Mouse (Mus musculus): ENCODE measurements at regions not wholly inside any gene's neighbourhood (a gene's known extent, or its start where the extent isn't known, plus 50 kb on each side); places are given as distances from the start of the nearest gene placed in this dataset.
A peak's percentile ranks its signal among the peaks of the same experiment; 100 is the strongest.

GRCm38 (mm10) chr14:25377900-25378716, 80.9 kb upstream of the Zmiz1 start:
- peak; percentile 50; the same call in 1 of the 2 replicates for TF ChIP-seq GATA4 (IDR thresholded peaks at IDR 0.05; ENCODE audit: insufficient replicate concordance, low read length)

- no peak for TF ChIP-seq GATA4 (IDR thresholded peaks at IDR 0.05; ENCODE audit: insufficient replicate concordance, low read length)
Measured at GRCm38 (mm10) chr14:25378717-25379224, 80.2 kb upstream of the Zmiz1 start.

- no peak for TF ChIP-seq GATA4 (IDR thresholded peaks at IDR 0.05; ENCODE audit: insufficient replicate concordance, low read length)
Measured at GRCm38 (mm10) chr14:25383169-25383824, 75.7 kb upstream of the Zmiz1 start.

GRCm38 (mm10) chr14:25385644-25386043, 73.3 kb upstream of the Zmiz1 start:
- no peak for TF ChIP-seq GATA4 (IDR thresholded peaks at IDR 0.05; ENCODE audit: insufficient replicate concordance, low read length)

DNA sequence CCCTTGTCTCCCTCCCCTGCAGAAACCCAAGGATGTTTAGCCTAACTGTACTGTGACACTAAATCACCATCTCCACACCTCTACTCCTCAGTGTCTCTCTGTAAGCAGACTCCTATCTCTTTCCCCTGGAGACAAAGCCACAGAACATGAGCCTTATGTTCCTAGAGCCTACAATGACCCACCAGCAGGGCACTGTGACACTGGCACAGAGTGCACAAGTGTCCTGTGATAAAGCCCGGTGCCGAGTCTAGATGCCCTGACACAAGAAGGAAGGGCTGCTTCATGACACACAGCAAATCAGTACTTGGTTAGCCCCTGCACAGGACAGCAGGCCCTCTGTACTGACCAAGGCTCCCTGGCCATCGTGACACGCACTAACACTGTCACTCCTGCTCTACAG, 71.2 kb upstream of the Zmiz1 start:
- TF ChIP-seq GATA4 (IDR thresholded peaks at IDR 0.05; ENCODE audit: insufficient replicate concordance, low read length): no peak

DNA sequence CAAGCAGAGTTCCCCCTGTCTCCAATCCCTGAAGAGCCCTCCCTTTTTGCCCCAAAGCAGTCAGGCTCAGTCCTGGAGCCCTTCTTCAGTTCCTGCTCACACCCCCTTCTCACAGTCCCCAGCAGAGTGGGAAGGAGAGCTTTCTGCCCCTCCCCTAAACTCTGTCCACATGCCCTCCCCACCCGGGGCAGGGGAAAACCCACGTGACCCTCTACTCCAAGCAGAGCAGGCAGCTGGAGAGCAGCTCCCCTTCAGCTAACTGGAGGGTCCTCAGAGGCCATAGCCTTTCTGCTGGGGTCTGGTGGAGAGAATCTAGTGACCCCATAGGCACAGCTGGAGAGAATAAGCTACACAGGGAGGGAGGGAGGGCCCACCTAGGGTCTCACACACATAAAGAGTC, 69.7 kb upstream of the Zmiz1 start:
- TF ChIP-seq GATA4 (IDR thresholded peaks at IDR 0.05; ENCODE audit: insufficient replicate concordance, low read length): no peak

DNA sequence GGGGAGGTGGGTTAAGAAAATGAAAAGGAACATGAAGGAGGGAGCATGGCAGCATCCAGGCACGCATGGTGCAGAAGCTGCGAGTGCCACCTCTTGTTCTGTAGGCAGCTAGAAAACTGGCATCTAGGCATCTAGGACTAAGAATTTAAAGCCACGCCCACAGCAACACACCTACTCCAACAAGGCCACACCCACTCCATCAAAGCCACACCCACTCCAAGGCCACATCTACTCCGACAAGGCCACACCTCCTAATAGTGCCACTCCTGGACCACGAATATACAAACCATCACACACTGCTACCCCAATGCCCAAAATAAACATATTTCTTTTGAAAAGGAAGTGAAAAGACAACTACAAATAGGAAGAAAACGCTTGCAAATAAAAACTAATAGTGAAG, 66.6 kb upstream of the Zmiz1 start:
- no peak for TF ChIP-seq GATA4 (IDR thresholded peaks at IDR 0.05; ENCODE audit: insufficient replicate concordance, low read length)

DNA sequence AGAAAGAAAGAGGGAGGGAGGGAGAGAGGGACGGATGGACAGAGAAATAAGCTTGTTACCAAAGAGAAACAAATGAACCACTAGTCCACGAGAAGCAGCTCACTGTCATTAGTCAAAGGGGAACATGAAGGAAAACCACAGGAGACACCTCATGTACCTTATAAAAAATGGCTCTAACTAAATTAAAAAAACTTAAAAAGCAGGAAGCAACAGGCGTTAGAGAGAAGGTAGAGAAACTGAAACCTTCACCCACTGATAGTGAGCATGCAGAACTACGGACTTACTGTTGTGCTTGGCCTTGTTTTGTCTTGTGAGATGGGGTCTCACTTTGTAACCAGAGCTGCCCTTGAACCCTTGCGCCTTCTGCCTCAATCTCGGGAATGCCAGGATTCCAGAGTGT, 66.0 kb upstream of the Zmiz1 start:
- TF ChIP-seq GATA4 (IDR thresholded peaks at IDR 0.05; ENCODE audit: insufficient replicate concordance, low read length): no peak

GRCm38 (mm10) chr14:25394931-25395330, 64.1 kb upstream of the Zmiz1 start:
- TF ChIP-seq GATA4 (IDR thresholded peaks at IDR 0.05; ENCODE audit: insufficient replicate concordance, low read length): no peak

DNA sequence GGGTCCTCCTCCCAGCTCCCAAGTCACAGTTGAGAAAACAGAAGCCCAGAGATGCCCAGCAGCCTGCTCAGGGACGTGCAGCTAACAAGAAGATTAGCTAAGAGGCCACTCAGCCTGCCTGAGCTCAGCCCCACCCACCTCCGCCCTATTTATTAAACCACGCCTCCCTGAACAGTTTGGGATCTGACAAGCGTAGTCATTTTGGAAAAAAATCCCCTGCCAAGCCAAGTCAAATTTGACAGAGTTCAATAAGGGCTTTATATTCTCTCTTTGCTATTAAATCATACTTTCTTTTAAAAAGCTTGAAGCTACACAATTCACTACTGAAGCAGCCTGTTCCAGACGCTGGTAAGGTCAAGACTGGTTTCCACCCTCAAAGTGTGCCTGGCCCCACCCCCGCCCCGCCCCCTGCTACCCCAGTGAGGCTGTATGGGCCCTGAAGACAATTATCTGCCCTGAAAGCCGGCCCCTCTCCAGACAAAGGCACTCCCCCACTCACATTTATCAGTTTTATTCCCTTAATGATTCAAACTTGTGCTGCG, 61.9 kb upstream of the Zmiz1 start:
- TF ChIP-seq GATA4 (IDR thresholded peaks at IDR 0.05; ENCODE audit: insufficient replicate concordance, low read length): no peak

DNA sequence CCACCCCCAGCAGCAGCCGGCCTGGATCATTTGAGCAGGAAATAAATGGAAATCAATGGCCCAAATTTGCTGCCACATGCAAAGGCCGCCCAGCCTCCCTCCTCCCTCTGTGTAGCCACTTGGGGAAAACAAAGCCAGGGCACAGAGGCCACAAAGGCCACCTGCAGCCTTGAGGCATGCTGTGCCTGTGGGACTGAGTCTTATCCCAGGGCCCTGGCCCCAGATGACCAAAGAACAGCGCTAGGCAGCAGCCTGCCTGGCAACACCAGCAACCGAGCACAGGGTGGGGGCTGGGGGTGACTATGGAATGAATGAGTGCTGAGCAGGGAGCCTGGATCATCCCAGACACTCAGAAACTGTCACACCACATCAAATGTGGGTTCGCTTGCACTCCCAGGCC, 61.2 kb upstream of the Zmiz1 start:
- TF ChIP-seq GATA4 (IDR thresholded peaks at IDR 0.05; ENCODE audit: insufficient replicate concordance, low read length): no peak

GRCm38 (mm10) chr14:25398745-25399144, 60.2 kb upstream of the Zmiz1 start:
- no peak for TF ChIP-seq GATA4 (IDR thresholded peaks at IDR 0.05; ENCODE audit: insufficient replicate concordance, low read length)

DNA sequence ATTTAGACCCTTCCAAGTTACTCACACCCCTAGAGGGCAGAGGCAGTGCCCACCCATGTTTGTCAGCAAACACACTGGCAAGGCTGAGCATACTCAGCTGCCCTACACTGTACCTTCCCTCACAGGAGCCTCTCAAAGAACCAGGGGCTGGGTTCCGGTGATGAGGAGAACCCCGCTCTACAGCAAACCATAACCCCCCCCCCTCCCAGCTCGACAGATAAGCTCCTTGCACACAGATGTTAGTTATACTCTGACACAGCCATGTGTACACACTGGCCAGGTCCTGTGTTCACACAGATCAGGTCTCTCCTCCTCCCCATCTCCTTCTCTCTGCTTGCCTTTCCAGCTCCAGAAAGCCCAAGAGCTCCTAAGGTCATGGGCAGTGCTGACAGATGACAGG, 59.7 kb upstream of the Zmiz1 start:
- TF ChIP-seq GATA4 (IDR thresholded peaks at IDR 0.05; ENCODE audit: insufficient replicate concordance, low read length): no peak

DNA sequence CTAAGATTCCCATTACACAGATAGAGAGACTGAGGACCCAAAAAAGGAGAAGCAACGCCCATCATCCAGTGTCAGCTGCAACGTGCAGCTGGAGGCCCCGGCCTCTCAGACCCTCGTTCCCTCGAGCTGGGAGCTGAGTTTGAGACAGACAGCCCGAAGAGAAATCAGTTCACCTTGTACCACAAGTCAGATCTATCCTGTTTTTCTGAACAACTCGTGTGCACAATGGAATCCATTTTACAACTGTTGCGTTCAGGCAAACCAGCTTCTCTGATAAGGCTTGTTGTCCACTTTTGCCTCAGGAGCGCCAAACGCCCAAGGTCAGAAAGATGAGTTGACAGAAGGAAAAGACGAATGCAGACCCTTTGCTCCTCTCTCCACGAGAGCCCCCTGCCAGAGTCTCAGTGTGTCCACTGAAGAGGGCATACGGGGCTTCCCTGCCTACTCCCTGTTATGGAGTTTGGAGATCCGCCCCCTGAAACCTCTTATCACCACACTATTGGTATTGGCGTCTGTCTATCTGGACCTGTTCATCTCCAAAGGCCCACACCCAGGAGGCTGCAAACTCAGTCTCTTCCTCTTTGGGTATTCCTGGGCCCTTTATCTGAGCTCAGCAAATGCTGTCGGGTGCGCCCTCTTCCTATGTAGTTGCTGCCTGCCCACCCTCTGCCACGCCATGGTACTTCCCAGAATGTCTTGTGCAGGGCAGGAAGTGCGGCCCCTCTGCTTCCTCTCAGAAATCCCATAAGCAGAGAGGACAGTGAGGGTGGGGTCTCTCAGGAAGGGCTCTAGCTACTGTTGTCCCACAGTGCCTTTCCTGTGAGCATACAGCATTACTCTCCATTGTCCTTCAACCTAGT, 57.7 kb upstream of the Zmiz1 start:
- TF ChIP-seq GATA4 (IDR thresholded peaks at IDR 0.05; ENCODE audit: insufficient replicate concordance, low read length): 0 out of 2 replicates have a peak, but pooled peaks have one; percentile 50

GRCm38 (mm10) chr14:25402409-25402808, 56.6 kb upstream of the Zmiz1 start:
- TF ChIP-seq GATA4 (IDR thresholded peaks at IDR 0.05; ENCODE audit: insufficient replicate concordance, low read length): no peak
